Mouse (Mus musculus) frontal cortex, postnatal 25 days (tissue): Measurements from ENCODE around the gene Ntng2.

ENCODE experiments used
- DNase-seq, 2 experiments: peaks; one replicate each; pipeline ENCODE4 v3.0.0; 2022; ENCODE audit warnings: low spot score in 2 of 2

Gene Ntng2

DNA sequence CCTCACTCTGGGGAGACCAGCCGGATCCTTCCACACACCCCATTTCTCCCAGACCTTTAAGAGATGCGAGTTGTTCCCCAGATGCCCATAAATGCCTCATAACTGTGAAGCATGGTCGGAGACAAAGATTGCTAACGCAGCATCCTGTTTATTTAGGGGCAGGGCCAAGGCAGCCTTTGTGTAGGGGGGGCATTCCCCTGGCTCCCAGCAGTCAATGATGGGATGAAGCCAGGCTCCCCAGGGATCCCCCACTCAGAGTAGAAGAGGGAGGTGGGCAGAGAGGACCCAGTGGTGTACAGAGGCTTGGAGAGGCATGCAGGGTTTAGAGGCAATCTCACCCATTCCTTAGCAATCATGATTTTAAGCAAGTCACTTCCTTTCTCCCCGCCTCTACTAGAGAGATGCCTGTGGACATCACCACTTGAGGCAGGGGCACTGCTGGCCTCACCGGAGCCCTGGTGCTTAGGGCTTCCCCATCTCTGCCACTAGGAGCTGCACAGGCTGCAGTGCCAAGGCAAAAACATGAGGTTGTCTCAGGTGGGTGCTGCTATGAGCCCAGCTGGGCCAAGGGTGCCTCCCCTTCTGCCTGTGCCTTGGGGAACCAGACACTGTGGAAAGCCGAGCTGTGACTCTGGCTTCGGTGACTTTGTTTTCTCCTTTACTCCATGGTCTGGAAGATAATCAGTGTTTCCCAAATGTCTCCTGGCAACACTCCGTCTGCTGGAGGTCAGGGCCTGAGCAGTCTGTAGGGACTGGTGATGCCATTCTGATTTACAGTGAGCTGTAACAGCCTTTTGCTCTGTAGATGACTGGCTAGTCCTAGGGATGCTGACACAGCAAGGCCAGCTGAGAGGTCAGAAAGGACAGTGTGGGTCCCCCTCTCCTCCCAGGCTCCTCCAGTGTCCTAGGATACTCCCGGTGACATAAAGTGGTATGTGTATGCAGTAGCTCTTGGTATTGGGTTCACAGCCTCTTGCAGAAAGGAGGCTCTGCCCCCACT lies 61.3 kb downstream of the Ntng2 start:
- no peak for DNase-seq

DNA sequence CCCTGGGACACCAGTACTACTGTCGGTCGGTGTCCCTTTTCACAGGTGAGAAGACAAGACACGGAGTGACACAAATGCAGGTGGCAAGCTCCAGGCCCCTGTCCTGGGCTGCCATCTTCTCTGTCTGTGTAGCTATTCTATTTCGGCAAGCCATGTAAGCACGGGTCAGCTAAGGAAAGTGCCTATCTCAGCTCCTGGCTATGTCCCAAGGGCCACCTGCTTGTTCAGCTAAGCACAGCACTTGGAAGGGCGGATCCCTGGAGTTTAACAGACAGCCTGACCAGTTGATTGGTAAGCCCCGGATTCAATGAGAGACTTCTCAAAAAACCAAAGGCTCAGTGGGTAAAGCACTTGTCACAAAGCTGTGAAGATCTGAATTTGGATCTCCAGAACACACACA lies 62.4 kb downstream of the Ntng2 start:
- DNase-seq = no peak

DNA sequence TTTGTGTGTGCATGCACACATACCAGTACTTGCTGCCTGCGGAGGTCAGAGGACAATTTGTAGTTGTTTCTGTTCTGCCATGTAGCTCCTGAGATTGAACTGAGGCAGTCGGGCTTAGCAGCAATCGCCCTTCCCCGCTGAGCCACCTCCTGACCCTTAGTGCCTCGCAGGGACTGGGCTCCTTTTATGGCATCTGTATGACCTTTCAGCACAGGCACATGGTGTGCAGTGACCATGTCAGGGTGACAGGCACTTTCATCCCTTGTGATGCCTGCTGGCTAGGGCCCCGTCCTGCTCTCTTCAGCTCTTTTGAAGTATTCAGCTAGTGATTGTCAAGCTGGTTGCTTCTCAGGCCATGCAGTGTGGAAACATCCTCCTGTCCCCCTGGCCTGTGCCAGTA lies 66.6 kb downstream of the Ntng2 start:
- DNase-seq = no peak

DNA sequence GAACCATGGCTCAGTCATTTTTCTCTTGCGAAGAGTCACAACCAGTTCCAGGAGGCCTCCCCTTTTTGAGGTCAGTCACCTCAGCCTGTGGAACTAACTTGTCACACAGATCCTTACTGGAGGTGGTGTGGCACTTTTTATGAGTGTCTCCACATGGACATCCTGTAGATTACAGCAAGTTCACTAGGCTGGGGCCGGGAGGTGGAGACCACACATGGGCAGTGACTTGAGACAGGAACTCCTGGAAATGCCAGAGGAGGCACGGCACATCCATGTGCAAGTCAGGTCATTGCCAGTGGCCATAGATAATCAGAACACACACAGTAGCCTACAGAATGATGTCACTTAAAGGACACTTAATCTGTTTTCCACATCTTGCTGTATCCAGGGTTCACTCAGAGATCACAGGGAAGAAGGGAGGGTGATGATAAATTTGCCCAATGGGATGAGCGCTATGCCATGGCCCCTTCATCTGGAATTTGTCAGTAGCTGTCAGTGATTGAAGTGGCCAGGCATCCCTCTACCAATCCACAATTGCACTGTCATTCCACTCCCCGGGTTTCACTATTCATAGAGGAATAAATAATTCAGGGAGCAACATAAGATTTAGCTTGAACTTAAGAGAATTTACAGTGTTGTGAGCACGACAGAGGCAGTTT lies 69.4 kb downstream of the Ntng2 start:
- no peak for DNase-seq

DNA sequence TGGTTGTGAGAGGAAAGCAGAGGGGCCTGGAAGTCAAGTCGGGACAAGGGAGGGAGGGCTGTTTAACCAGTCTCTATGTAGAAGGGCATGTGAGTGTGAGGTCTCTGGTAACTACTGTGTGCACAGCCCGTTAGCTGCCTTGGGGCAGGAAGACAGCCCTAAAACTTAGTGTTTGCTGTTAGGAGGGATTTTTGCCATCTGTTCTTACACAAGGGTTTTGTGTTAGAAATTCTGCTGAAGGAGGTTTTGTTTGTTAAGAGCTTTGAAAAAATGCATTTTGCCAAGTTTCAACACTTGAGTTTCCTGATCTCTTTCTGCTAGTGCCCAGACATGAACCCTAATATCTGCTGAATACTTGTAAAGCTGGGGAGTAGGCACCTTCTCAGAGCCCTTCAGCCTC lies 71.7 kb downstream of the Ntng2 start:
- no peak for DNase-seq

DNA sequence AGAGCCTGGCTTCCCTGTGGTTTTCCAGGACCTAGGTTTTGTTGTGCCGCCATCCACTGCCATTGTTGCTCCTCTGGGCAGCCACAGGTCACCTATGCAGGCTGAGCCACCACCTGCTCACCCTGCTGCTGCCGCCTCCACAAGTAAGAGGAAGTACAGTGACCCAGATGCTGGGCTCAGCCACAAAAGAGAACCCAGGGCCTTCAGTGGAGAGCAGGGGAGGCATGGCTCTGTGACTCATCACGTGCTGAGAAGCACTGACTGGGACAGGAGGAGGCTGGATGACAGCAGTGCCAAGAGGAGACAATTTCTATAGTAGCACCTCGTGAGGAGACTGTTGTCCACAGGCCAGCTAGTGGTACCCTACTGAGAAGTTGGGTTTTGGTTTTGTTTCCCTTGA lies 73.0 kb downstream of the Ntng2 start:
- no peak for DNase-seq

DNA sequence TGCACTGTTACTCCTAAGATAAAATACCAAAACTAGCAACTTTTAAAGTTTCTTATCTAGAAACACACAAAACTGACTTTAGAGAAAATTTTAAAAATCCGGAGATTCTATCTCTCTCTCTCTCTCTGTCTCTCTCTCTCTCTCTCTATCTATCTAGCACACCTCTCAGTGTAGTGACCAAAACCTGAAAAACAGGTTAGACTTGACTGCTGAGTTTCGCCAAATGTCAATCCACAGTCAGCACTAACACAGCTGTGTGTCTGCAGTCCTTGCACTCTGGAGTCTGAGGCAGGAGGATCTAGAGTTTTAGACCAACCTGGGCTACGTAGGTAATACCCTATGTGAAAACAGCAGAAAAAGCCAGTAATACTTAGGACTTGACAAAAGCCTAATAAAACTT lies 77.9 kb downstream of the Ntng2 start:
- no peak for DNase-seq

DNA sequence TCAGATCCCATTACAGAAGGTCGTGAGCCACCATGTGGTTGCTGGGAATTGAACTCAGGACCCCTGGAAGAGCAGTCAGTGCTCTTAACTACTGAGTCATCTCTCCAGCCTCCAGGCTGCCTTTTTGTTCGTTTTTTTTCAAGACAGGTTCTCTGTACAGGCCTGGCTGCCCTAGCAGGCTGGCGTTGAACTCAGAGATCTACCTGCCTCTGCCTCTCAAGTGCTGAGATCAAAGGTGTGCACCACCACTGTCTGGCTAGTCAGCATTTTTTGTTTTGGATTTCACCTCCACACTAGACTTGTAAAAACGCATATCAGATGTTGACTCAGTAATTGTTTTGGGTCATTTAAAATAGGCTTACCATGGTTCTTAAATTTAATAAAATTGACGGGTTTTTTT lies 84.7 kb downstream of the Ntng2 start:
- DNase-seq = no peak

DNA sequence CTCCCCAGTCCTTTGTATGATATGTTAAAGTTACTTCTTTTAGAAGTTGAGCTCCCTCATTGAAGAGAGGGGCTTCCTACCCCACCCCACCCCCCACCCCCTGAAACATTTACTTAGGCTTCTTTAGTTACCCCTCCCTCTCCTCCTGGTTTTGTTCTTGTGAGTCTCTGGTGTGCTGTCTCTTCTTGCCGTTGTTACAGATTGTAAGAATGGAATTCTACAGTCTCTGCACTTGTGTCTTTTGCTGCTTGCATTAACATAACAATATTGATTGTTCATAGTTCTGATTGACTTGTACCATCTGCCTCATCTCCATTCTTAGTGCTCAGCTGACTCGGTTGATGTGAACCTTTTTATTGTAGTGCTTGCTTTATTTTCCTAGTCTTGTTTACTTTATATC lies 100.9 kb downstream of the Ntng2 start:
- DNase-seq = no peak
